Mouse (Mus musculus) limb, embryonic 12.5 days (tissue): ENCODE data around the gene Fam198b. TPM values are rescaled to one million over a fixed set of nuclear protein-coding genes. Genes with fewer than 3 reads are reported as not detected.

Source experiments
- ATAC-seq: fragments of 200-750 bp; cut with Nextera tagmentation; 2 replicates; pipeline ENCODE4 v1.8.0; 2017; ENCODE audit warnings: low read depth, moderate TSS enrichment; ENCODE audit not compliant: insufficient number of reproducible peaks, insufficient read depth, low FRiP score, low TSS enrichment
- H3K27ac ChIP-seq: fragments of 300-500 bp; sonication (generic); 2 replicates; pipeline ENCODE4 v1.5.1; 2016; ENCODE audit warnings: mild to moderate bottlenecking, moderate library complexity
- H3K27me3 ChIP-seq: fragments of 300-500 bp; sonication (generic); 2 replicates; pipeline ENCODE4 v1.6.1; 2016; ENCODE audit warnings: mild to moderate bottlenecking, moderate library complexity
- H3K36me3 ChIP-seq: fragments of 300-500 bp; sonication (generic); 2 replicates; pipeline ENCODE4 v1.6.1; 2016; ENCODE audit warnings: mild to moderate bottlenecking, moderate library complexity
- H3K4me1 ChIP-seq: fragments of 300-500 bp; sonication (generic); replicated peaks from 2 replicates; pipeline ENCODE4 v1.6.1; 2016
- H3K4me2 ChIP-seq: fragments of 300-500 bp; sonication (generic); 2 replicates; pipeline ENCODE4 v1.6.1; 2016; ENCODE audit warnings: mild to moderate bottlenecking, moderate library complexity
- H3K4me3 ChIP-seq: fragments of 300-500 bp; sonication (generic); replicated peaks from 2 replicates; pipeline ENCODE4 v1.5.1; 2016; ENCODE audit warnings: mild to moderate bottlenecking
- H3K9ac ChIP-seq: fragments of 300-500 bp; sonication (generic); replicated peaks from 2 replicates; pipeline ENCODE4 v1.6.1; 2016; ENCODE audit warnings: mild to moderate bottlenecking, moderate library complexity
- H3K9me3 ChIP-seq: fragments of 300-500 bp; sonication (generic); 2 replicates; pipeline ENCODE4 v1.6.1; 2016; ENCODE audit warnings: mild to moderate bottlenecking, moderate library complexity
- WGBS: fragments of 180-500 bp; shearing (Covaris S2); methylation state at CpG from one replicate; pipeline ENCODE4 v1.1.7; 2016; 5-methylcytosine and 5-hydroxymethylcytosine counted together
- polyA plus RNA-seq: library from polyadenylated mRNA; unstranded; fragments of >200 nt; fragmentation: Nextera tagmentation; extraction: Ambion mirVana; gene quantifications from 2 replicates; pipeline ENCODE4 v1.2.1, GENCODE M21; 2016

Gene Fam198b
- 5.9 and 6.5 TPM in 2 replicates for polyA plus RNA-seq

GRCm38 (mm10) chr3:79884305-79884704 is at the start of gene Fam198b:
Gene Fam198b (plus strand): TSS chr3:79884533.
- no peak for ATAC-seq
- Histone ChIP-seq H3K27me3 (no peaks in the 10 kb centered on the region), H3K4me2 (peak within 1 kb of the TSS; percentile 49), H3K9ac (0 out of 2 replicates have a peak within 1 kb of the TSS, but pooled peaks have one; percentile 31), H3K27ac (peak within 1 kb of the TSS; percentile 53; the same call in 1 of the 2 replicates), H3K4me3 (peak within 1 kb of the TSS; percentile 26), H3K9me3 (no peaks in the 10 kb centered on the region), H3K4me1 (peaks cover 29% of the 10 kb centered on the region), H3K36me3 (no peaks in the 10 kb centered on the region)
- 34% methylated on average over 5 of the region's 5 CpGs for WGBS

GRCm38 (mm10) chr3:79838751-79839150 is 45.6 kb upstream of the Fam198b start:
- no peak for ATAC-seq
- H3K9me3 ChIP-seq = no peaks in the 10 kb centered on the region
- no peaks in the 10 kb centered on the region for H3K36me3 ChIP-seq
- H3K4me2 ChIP-seq = no peak overlapping the region
- H3K4me1 ChIP-seq = 0 out of 2 replicates have a peak, but pooled peaks cover 3% of the 10 kb centered on the region
- no peak overlapping the region for H3K4me3 ChIP-seq
- no peaks in the 10 kb centered on the region for H3K27me3 ChIP-seq
- no peak overlapping the region for H3K9ac ChIP-seq
- 52% methylated on average over 6 of the region's 6 CpGs for WGBS
- H3K27ac ChIP-seq = no peak overlapping the region

GRCm38 (mm10) chr3:79841475-79841874 is 42.9 kb upstream of the Fam198b start:
- peak overlapping the region; percentile 49; the same call in 1 of the 2 replicates for H3K4me3 ChIP-seq
- 0 out of 2 replicates have a peak, but pooled peaks cover 3% of the 10 kb centered on the region for H3K4me1 ChIP-seq
- 71% methylated on average over 6 of the region's 6 CpGs for WGBS

GRCm38 (mm10) chr3:79842165-79842564 is 42.2 kb upstream of the Fam198b start:
- H3K4me3 ChIP-seq = peak overlapping the region; percentile 49
- ATAC-seq = peak; percentile 58; the same call in 1 of the 2 replicates
- no peaks in the 10 kb centered on the region for H3K36me3 ChIP-seq
- 9% methylated on average over 12 of the region's 12 CpGs for WGBS
- no peaks in the 10 kb centered on the region for H3K9me3 ChIP-seq
- peak overlapping the region; percentile 63; the same call in 1 of the 2 replicates for H3K9ac ChIP-seq
- H3K27me3 ChIP-seq = no peaks in the 10 kb centered on the region
- H3K27ac ChIP-seq = peak overlapping the region; percentile 17; the same call in 1 of the 2 replicates
- 0 out of 2 replicates have a peak, but pooled peaks cover 3% of the 10 kb centered on the region for H3K4me1 ChIP-seq
- peak overlapping the region; percentile 54 for H3K4me2 ChIP-seq

More at GRCm38 (mm10) chr3:79841475-79841874, 42.9 kb upstream of the Fam198b start:
- Histone ChIP-seq H3K27me3 (no peaks in the 10 kb centered on the region), H3K9me3 (no peaks in the 10 kb centered on the region), H3K36me3 (no peaks in the 10 kb centered on the region), H3K27ac (no peak overlapping the region), H3K4me2 (peak overlapping the region; percentile 54), H3K9ac (no peak overlapping the region)
- no peak for ATAC-seq

GRCm38 (mm10) chr3:79842616-79843016 is 41.7 kb upstream of the Fam198b start:
- peak overlapping the region; percentile 49 for H3K4me3 ChIP-seq
- H3K9ac ChIP-seq = peak overlapping the region; percentile 63
- under 1% methylated on average over 19 of the region's 19 CpGs for WGBS
- no peaks in the 10 kb centered on the region for H3K9me3 ChIP-seq
- no peaks in the 10 kb centered on the region for H3K36me3 ChIP-seq
- peak overlapping the region; percentile 47; the same call in 1 of the 2 replicates for H3K27ac ChIP-seq
- peak overlapping the region; percentile 54 for H3K4me2 ChIP-seq
- no peaks in the 10 kb centered on the region for H3K27me3 ChIP-seq
- peak; percentile 86 for ATAC-seq
- H3K4me1 ChIP-seq = 0 out of 2 replicates have a peak, but pooled peaks cover 3% of the 10 kb centered on the region

GRCm38 (mm10) chr3:79843999-79844398 is 40.3 kb upstream of the Fam198b start:
- Histone ChIP-seq H3K4me3 (no peak overlapping the region), H3K9me3 (no peaks in the 10 kb centered on the region), H3K36me3 (no peaks in the 10 kb centered on the region), H3K4me1 (0 out of 2 replicates have a peak, but pooled peaks cover 3% of the 10 kb centered on the region), H3K4me2 (no peak overlapping the region), H3K27ac (no peak overlapping the region), H3K27me3 (no peaks in the 10 kb centered on the region), H3K9ac (no peak overlapping the region)
- no peak for ATAC-seq
- 91% methylated on average over 8 of the region's 9 CpGs for WGBS

GRCm38 (mm10) chr3:79846633-79847032 is 37.7 kb upstream of the Fam198b start:
- Histone ChIP-seq H3K4me1 (0 out of 2 replicates have a peak, but pooled peaks cover 2% of the 10 kb centered on the region), H3K4me3 (no peak overlapping the region), H3K9me3 (no peaks in the 10 kb centered on the region), H3K27ac (no peak overlapping the region), H3K4me2 (no peak overlapping the region), H3K27me3 (no peaks in the 10 kb centered on the region), H3K9ac (no peak overlapping the region), H3K36me3 (no peaks in the 10 kb centered on the region)
- no peak for ATAC-seq
- WGBS = 76% methylated on average over 5 of the region's 5 CpGs

DNA sequence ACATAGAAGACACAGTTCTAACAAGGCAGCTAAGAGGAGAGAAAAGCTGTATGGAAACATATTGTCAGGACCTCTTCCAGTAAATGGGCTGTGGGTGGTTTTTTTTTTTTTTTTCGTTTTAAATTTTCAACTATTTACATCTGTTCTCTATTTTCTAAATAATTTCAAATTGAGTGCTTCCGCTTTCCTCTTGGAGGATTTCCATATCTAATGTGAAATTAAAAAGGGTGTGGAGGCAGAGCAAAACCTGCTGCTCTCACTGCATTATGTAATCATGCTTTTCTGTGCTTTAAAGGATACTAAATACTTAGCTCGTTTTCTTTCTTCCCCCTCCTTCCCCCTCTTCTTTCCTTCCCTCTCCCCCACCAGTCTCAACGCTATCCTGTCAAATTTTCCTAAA is 35.5 kb upstream of the Fam198b start:
- ATAC-seq = no peak
- Histone ChIP-seq H3K27ac (no peak overlapping the region), H3K36me3 (no peaks in the 10 kb centered on the region), H3K4me2 (no peak overlapping the region), H3K9ac (no peak overlapping the region), H3K4me3 (no peak overlapping the region), H3K27me3 (no peaks in the 10 kb centered on the region), H3K4me1 (no peaks in the 10 kb centered on the region), H3K9me3 (no peaks in the 10 kb centered on the region)
- 43% methylated on average over 4 of the region's 4 CpGs for WGBS

GRCm38 (mm10) chr3:79849621-79850020 is 34.7 kb upstream of the Fam198b start:
- no peak for ATAC-seq
- 79% methylated on average over 2 of the region's 2 CpGs for WGBS

GRCm38 (mm10) chr3:79850656-79851055 is 33.7 kb upstream of the Fam198b start:
- Histone ChIP-seq H3K9ac (no peak overlapping the region), H3K27me3 (no peaks in the 10 kb centered on the region), H3K4me3 (no peak overlapping the region), H3K4me1 (no peaks in the 10 kb centered on the region), H3K9me3 (no peaks in the 10 kb centered on the region), H3K27ac (no peak overlapping the region), H3K36me3 (no peaks in the 10 kb centered on the region), H3K4me2 (no peak overlapping the region)
- no peak for ATAC-seq
- 42% methylated on average over 6 of the region's 6 CpGs for WGBS

More at GRCm38 (mm10) chr3:79849621-79850020, 34.7 kb upstream of the Fam198b start:
- Histone ChIP-seq H3K4me3 (no peak overlapping the region), H3K4me2 (no peak overlapping the region), H3K27me3 (no peaks in the 10 kb centered on the region), H3K4me1 (no peaks in the 10 kb centered on the region), H3K27ac (no peak overlapping the region), H3K36me3 (no peaks in the 10 kb centered on the region), H3K9me3 (no peaks in the 10 kb centered on the region), H3K9ac (no peak overlapping the region)

DNA sequence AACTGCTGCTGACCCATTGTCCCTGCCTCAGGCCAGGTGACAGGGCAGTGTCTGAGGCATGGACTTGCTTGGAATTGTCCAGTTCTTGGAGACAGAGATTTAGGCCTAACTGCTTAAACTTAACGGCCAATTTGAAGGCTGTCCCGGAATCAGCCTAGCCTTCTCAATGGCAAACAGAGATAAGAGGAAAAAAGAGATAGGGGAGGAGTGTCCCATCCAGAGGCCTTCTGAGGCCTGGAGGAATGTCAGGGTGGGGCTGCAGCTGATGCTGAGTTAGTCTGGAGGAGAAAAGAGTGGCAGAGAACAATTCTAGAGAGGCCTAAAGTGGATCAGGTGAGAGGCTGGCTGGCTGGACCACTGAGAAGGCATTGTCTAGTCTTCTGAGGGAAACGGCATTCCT is 32.2 kb upstream of the Fam198b start:
- Histone ChIP-seq H3K9me3 (no peaks in the 10 kb centered on the region), H3K4me3 (no peak overlapping the region), H3K27ac (no peak overlapping the region), H3K4me2 (no peak overlapping the region), H3K27me3 (no peaks in the 10 kb centered on the region), H3K36me3 (no peaks in the 10 kb centered on the region), H3K9ac (no peak overlapping the region), H3K4me1 (no peaks in the 10 kb centered on the region)
- no peak for ATAC-seq
- WGBS = 73% methylated on average over 3 of the region's 3 CpGs
